Mouse (Mus musculus) brain, embryonic 14.5 days (tissue): Measurements from ENCODE around the gene Myo1b.

Experiments used
- CTCF ChIP-seq: fragments of 200-500 bp; IDR thresholded peaks from 2 replicates; pipeline ENCODE4 v1.5.1; 2012; ENCODE audit warnings: inconsistent platforms, mild to moderate bottlenecking, moderate library complexity, borderline replicate concordance; ENCODE audit not compliant: insufficient read depth, insufficient read length; ENCODE audit errors: extremely low read depth
- POLR2A ChIP-seq: fragments of 200-500 bp; IDR thresholded peaks from 2 replicates; pipeline ENCODE4 v1.6.1; 2012; ENCODE audit warnings: mild to moderate bottlenecking, inconsistent platforms, borderline replicate concordance; ENCODE audit not compliant: poor library complexity, insufficient read depth, insufficient read length, severe bottlenecking; ENCODE audit errors: extremely low read depth

- no peak for TF ChIP-seq CTCF
- TF ChIP-seq POLR2A, result no peak
These were observed 8.1 kb downstream of the Myo1b start for GRCm38 (mm10) chr1:51907821-51908220.
